ENCODE assay signal across 28 mouse cellular contexts in genomic region chr3:95176500-95176899, GRCm38 (mm10). TPM values are rescaled to one million over a fixed set of nuclear protein-coding genes. Genes with fewer than 3 reads are reported as not detected.
DNase-seq lines count a peak whose midpoint lies in the region; ATAC-seq and TF ChIP-seq lines count a peak whose summit lies in the region.
"Had no signal": no experiment of that assay in that cellular context is flagged by ENCODE, and none has a peak within 500 bp of the region (broad histone marks: within the 10 kb centered on the region; RNA-seq: fewer than 3 reads in every experiment).

No protein-coding gene starts in this region.

- intact Hi-C loops in heart, postnatal 25 days (cut with DNase I), result no loop called here

- no peak overlapping the region for H3K4me2 ChIP-seq in stomach, embryonic 15.5 days
- H3K4me2 ChIP-seq: embryonic facial prominence, embryonic 13.5 days; forebrain, embryonic 12.5 days; forebrain, embryonic 15.5 days; heart, embryonic 11.5 days; hindbrain, embryonic 13.5 days; intestine, embryonic 15.5 days had no signal

- H3K9ac ChIP-seq in ES-E14 (ENCODE audit: insufficient read depth, low read depth, low read length, poor library complexity, severe bottlenecking), result no peak overlapping the region; the same call in 1 of the 2 replicates
- H3K9ac ChIP-seq in stomach, embryonic 15.5 days, result no peak overlapping the region
- H3K9ac ChIP-seq: embryonic facial prominence, embryonic 13.5 days; forebrain, embryonic 12.5 days; forebrain, embryonic 15.5 days; hindbrain, embryonic 13.5 days; intestine, embryonic 15.5 days had no signal

- no peak for TF ChIP-seq CTCF in testis, adult 2 months (IDR thresholded peaks at IDR 0.05; ENCODE audit: control insufficient read depth, insufficient read depth, insufficient replicate concordance, low read depth, low read length)
- no peak for TF ChIP-seq CTCF in lung, adult 2 months (IDR thresholded peaks at IDR 0.05; ENCODE audit: insufficient read depth, low read length)

- peaks cover 3% of the 10 kb centered on the region; the same call in 1 of the 2 replicates for H3K36me3 ChIP-seq in ES-E14 (ENCODE audit: control insufficient read depth, insufficient read depth, low read length, poor library complexity, severe bottlenecking)
- peaks cover 10% of the 10 kb centered on the region; the same call in 1 of the 2 replicates for H3K36me3 ChIP-seq in stomach, embryonic 15.5 days
- H3K36me3 ChIP-seq in testis, adult 2 months (ENCODE audit: control insufficient read depth, insufficient read depth, low read length), result no peaks in the 10 kb centered on the region

- H3K27ac ChIP-seq in ES-E14 (ENCODE audit: insufficient read depth, low read depth, low read length, poor library complexity, severe bottlenecking), result no peak overlapping the region; the same call in 1 of the 2 replicates
- peak overlapping the region; percentile 65 for H3K27ac ChIP-seq in stomach, embryonic 15.5 days
- peak overlapping the region; percentile 36; the same call in 1 of the 2 replicates for H3K27ac ChIP-seq in testis, adult 2 months (ENCODE audit: control insufficient read depth, insufficient read depth, low read depth, low read length)
- H3K27ac ChIP-seq: embryonic facial prominence, embryonic 10.5 days; embryonic facial prominence, embryonic 13.5 days; forebrain, embryonic 12.5 days; forebrain, embryonic 15.5 days; hindbrain, embryonic 10.5 days; hindbrain, embryonic 13.5 days had no signal

- no peak for ATAC-seq in stomach, embryonic 15.5 days (ENCODE audit: insufficient read depth, low FRiP score, low read depth)
- ATAC-seq in megakaryocyte-erythroid progenitor cell, adult 5-6 weeks (replicated peaks; ENCODE audit: low FRiP score, low TSS enrichment, poor library complexity, severe bottlenecking), result no peak
- ATAC-seq: CD4-positive, CD25-positive, alpha-beta regulatory T cell, adult 4 months; forebrain, embryonic 15.5 days; hindbrain, embryonic 16.5 days; intestine, embryonic 15.5 days had no signal

- WGBS in stomach, embryonic 15.5 days, result 70% methylated on average over 3 of the region's 3 CpGs
- WGBS in lung, adult 2 months, result 78% methylated on average over 3 of the region's 3 CpGs

- DNase-seq in ES-E14 (ENCODE audit: low read depth, low spot score), result peak; percentile 26
- DNase-seq in heart, postnatal 25 days (ENCODE audit: low spot score), result no peak
- DNase-seq in lung, adult 2 months, result no peak
- no peak for DNase-seq in adrenal gland, adult (ENCODE audit: inconsistent age in 2 of 2, low spot score in 1 of 2)
- DNase-seq: adrenal gland, adult 2 months; adrenal gland, postnatal 14 days; cerebellum, adult 11 months; cerebellum, adult 8-10 months; cerebellum, postnatal 10 days; cerebellum, postnatal 36 days; embryo, embryonic 11 days; gastrocnemius, postnatal 10 days; heart, adult 11 months; heart, postnatal 36 days had no signal

- H3K9me3 ChIP-seq in ES-E14 (ENCODE audit: control insufficient read depth, insufficient read depth, low read depth, low read length), result no peaks in the 10 kb centered on the region
- H3K9me3 ChIP-seq in stomach, embryonic 15.5 days, result no peaks in the 10 kb centered on the region
- H3K9me3 ChIP-seq: embryonic facial prominence, embryonic 10.5 days; embryonic facial prominence, embryonic 13.5 days; forebrain, embryonic 12.5 days; forebrain, embryonic 15.5 days; hindbrain, embryonic 10.5 days; hindbrain, embryonic 13.5 days; intestine, embryonic 15.5 days had no signal

- TF ChIP-seq POLR2A in testis, adult 2 months (IDR thresholded peaks at IDR 0.05; ENCODE audit: control insufficient read depth, low read depth, low read length), result no peak
- no peak for TF ChIP-seq POLR2A in lung, adult 2 months (IDR thresholded peaks at IDR 0.05; ENCODE audit: borderline replicate concordance, extremely low read depth, low read depth, low read length)

- H3K27me3 ChIP-seq in stomach, embryonic 15.5 days (replicated peaks), result peaks cover 18% of the 10 kb centered on the region
- H3K27me3 ChIP-seq in testis, adult 2 months (ENCODE audit: control insufficient read depth, insufficient read depth, low read length), result no peaks in the 10 kb centered on the region; the same call in 1 of the 2 replicates

- no peak overlapping the region for H3K4me3 ChIP-seq in ES-E14 (ENCODE audit: insufficient read depth in 1 of 2, low read depth in 1 of 2, low read length in 2 of 2, poor library complexity in 1 of 2, severe bottlenecking in 1 of 2)
- H3K4me3 ChIP-seq in stomach, embryonic 15.5 days (replicated peaks), result no peak overlapping the region
- no peak overlapping the region for H3K4me3 ChIP-seq in testis, adult 2 months (ENCODE audit: control insufficient read depth, low read depth, low read length)
- no peak overlapping the region for H3K4me3 ChIP-seq in lung, adult 2 months (replicated peaks; ENCODE audit: extremely low read depth, low read depth, low read length)
- H3K4me3 ChIP-seq: embryonic facial prominence, embryonic 10.5 days; embryonic facial prominence, embryonic 13.5 days; erythroblast, embryonic 14.5 days; forebrain, embryonic 12.5 days; forebrain, embryonic 15.5 days; hindbrain, embryonic 10.5 days; hindbrain, embryonic 13.5 days; intestine, embryonic 15.5 days had no signal

- in situ Hi-C loops in ES-E14 (cut with MboI; ENCODE audit: low sequenced_read_pairs in 2 of 2, unreplicated experiment in 2 of 2), result no loop called here

- peaks cover 4% of the 10 kb centered on the region in 2 experiments; a peak in 3 of 4 replicates for H3K4me1 ChIP-seq in ES-E14 (ENCODE audit: control insufficient read depth in 2 of 2, insufficient read depth in 2 of 2, low read length in 2 of 2, poor library complexity in 1 of 2)
- H3K4me1 ChIP-seq in stomach, embryonic 15.5 days, result peaks cover 12% of the 10 kb centered on the region
- H3K4me1 ChIP-seq in testis, adult 2 months (ENCODE audit: control insufficient read depth, insufficient read depth, low read length), result peaks cover 22% of the 10 kb centered on the region
- no peaks in the 10 kb centered on the region for H3K4me1 ChIP-seq in lung, adult 2 months (ENCODE audit: control insufficient read depth, insufficient read depth, low read length)

TF ChIP-seq in ES-E14, 5 proteins besides CTCF, POLR2A, EP300 and RAD21:
- TF ChIP-seq MAFK (IDR thresholded peaks at IDR 0.05; ENCODE audit: insufficient read depth, low read depth, low read length) (no peak), ZNF384 (IDR thresholded peaks at IDR 0.05; ENCODE audit: low read depth, low read length) (no peak), HCFC1 (IDR thresholded peaks at IDR 0.05; ENCODE audit: borderline replicate concordance, insufficient read depth, low read length) (no peak), ZC3H11A (IDR thresholded peaks at IDR 0.05; ENCODE audit: borderline replicate concordance, low read depth, low read length) (no peak), CHD2 (IDR thresholded peaks at IDR 0.05; ENCODE audit: low read depth, low read length) (no peak)

RNA-seq across cellular contexts. Expression of gene Sema6c, which starts 16.2 kb away (rescaled TPM):
- total RNA-seq in ES-E14 (2012; rRNA removed), result 15.3 and 34.7 TPM in 2 replicates
- 5.9 and 6.9 TPM in 2 replicates for polyA plus RNA-seq in stomach, embryonic 15.5 days (2015; fragmentation: Nextera tagmentation; extraction: Ambion mirVana)
- 31.3 and 38.5 TPM in 2 replicates for polyA plus RNA-seq in testis, adult 2 months (2012; rRNA removed)
- total RNA-seq in heart, postnatal 25 days (2021), result 1 to 10 TPM; 7.3 to 9.4 TPM
- total RNA-seq in megakaryocyte-erythroid progenitor cell, adult 5-6 weeks (2014; fragmentation: Nextera tagmentation), result 0.27 TPM in 1 of 2 replicates, not detected in the other
- 0.99 TPM in 1 of 2 replicates, not detected in the other for total RNA-seq in megakaryocyte-erythroid progenitor cell, adult 5-6 weeks (2017)
- 10.7 and 11.8 TPM in 2 replicates for polyA plus RNA-seq in lung, adult 2 months (2012; rRNA removed)

RNA-seq across cellular contexts. Expression of gene Tnfaip8l2, which starts 34.3 kb away (rescaled TPM):
- total RNA-seq in ES-E14 (2012; rRNA removed), result 1.0 and 1.3 TPM in 2 replicates
- polyA plus RNA-seq in stomach, embryonic 15.5 days (2015; fragmentation: Nextera tagmentation; extraction: Ambion mirVana), result 5.1 and 6.7 TPM in 2 replicates
- 0.81 and 0.82 TPM in 2 replicates for polyA plus RNA-seq in testis, adult 2 months (2012; rRNA removed)
- 1 to 10 TPM; 2.0 to 2.1 TPM for total RNA-seq in heart, postnatal 25 days (2021)
- 3.3 and 8.1 TPM in 2 replicates for total RNA-seq in megakaryocyte-erythroid progenitor cell, adult 5-6 weeks (2014; fragmentation: Nextera tagmentation)
- total RNA-seq in megakaryocyte-erythroid progenitor cell, adult 5-6 weeks (2017), result 3.1 and 6.7 TPM in 2 replicates
- 24.6 and 26.4 TPM in 2 replicates for polyA plus RNA-seq in lung, adult 2 months (2012; rRNA removed)

RNA-seq across cellular contexts. Expression of gene Gabpb2, which starts 41.2 kb away (rescaled TPM):
- 28.7 and 30.7 TPM in 2 replicates for total RNA-seq in ES-E14 (2012; rRNA removed)
- 10.7 and 11.4 TPM in 2 replicates for polyA plus RNA-seq in stomach, embryonic 15.5 days (2015; fragmentation: Nextera tagmentation; extraction: Ambion mirVana)
- polyA plus RNA-seq in testis, adult 2 months (2012; rRNA removed), result 5.2 and 5.6 TPM in 2 replicates
- total RNA-seq in heart, postnatal 25 days (2021), result 10 to 100 TPM; 12.7 to 14.1 TPM
- total RNA-seq in megakaryocyte-erythroid progenitor cell, adult 5-6 weeks (2014; fragmentation: Nextera tagmentation), result 59.0 and 63.9 TPM in 2 replicates
- total RNA-seq in megakaryocyte-erythroid progenitor cell, adult 5-6 weeks (2017), result 59.2 and 64.2 TPM in 2 replicates
- 9.7 and 17.3 TPM in 2 replicates for polyA plus RNA-seq in lung, adult 2 months (2012; rRNA removed)

RNA-seq across cellular contexts. Expression of gene Lysmd1, which starts 42.6 kb away (rescaled TPM):
- total RNA-seq in ES-E14 (2012; rRNA removed), result 4.4 and 5.1 TPM in 2 replicates
- polyA plus RNA-seq in stomach, embryonic 15.5 days (2015; fragmentation: Nextera tagmentation; extraction: Ambion mirVana), result 11.6 and 11.7 TPM in 2 replicates
- 7.5 and 7.9 TPM in 2 replicates for polyA plus RNA-seq in testis, adult 2 months (2012; rRNA removed)
- 1 to 10 TPM; 6.7 to 7.9 TPM for total RNA-seq in heart, postnatal 25 days (2021)
- 5.4 and 6.9 TPM in 2 replicates for total RNA-seq in megakaryocyte-erythroid progenitor cell, adult 5-6 weeks (2014; fragmentation: Nextera tagmentation)
- total RNA-seq in megakaryocyte-erythroid progenitor cell, adult 5-6 weeks (2017), result 6.2 and 7.2 TPM in 2 replicates
- polyA plus RNA-seq in lung, adult 2 months (2012; rRNA removed), result 4.5 and 7.8 TPM in 2 replicates

RNA-seq across cellular contexts. Expression of gene Scnm1, which starts 42.7 kb away (rescaled TPM):
- 38.1 and 39.2 TPM in 2 replicates for total RNA-seq in ES-E14 (2012; rRNA removed)
- 59.1 and 62.7 TPM in 2 replicates for polyA plus RNA-seq in stomach, embryonic 15.5 days (2015; fragmentation: Nextera tagmentation; extraction: Ambion mirVana)
- polyA plus RNA-seq in testis, adult 2 months (2012; rRNA removed), result 41.4 and 43.3 TPM in 2 replicates
- 10 to 100 TPM; 28.3 to 31.4 TPM for total RNA-seq in heart, postnatal 25 days (2021)
- total RNA-seq in megakaryocyte-erythroid progenitor cell, adult 5-6 weeks (2014; fragmentation: Nextera tagmentation), result 59.1 and 86.0 TPM in 2 replicates
- total RNA-seq in megakaryocyte-erythroid progenitor cell, adult 5-6 weeks (2017), result 94.4 and 114 TPM in 2 replicates
- polyA plus RNA-seq in lung, adult 2 months (2012; rRNA removed), result 30.1 and 43.7 TPM in 2 replicates
